Mouse (Mus musculus) kidney, embryonic 16.5 days (tissue): ENCODE results near the gene Igll1. TPM values are rescaled to one million over a fixed set of nuclear protein-coding genes. Genes with fewer than 3 reads are reported as not detected.
A peak's percentile ranks its signal among the peaks of the same experiment; 100 is the strongest.

Experiments
- ATAC-seq: fragments of 200-750 bp; cut with Nextera tagmentation; 2 replicates; pipeline ENCODE4 v1.8.0; 2017; ENCODE audit warnings: moderate TSS enrichment; ENCODE audit not compliant: low FRiP score, low TSS enrichment
- H3K27ac ChIP-seq: fragments of 300-500 bp; sonication (generic); 2 replicates; pipeline ENCODE4 v1.5.1; 2014; ENCODE audit warnings: low read length
- H3K27me3 ChIP-seq: fragments of 300-500 bp; sonication (generic); 2 replicates; pipeline ENCODE4 v1.6.1; 2014; ENCODE audit warnings: low read length, control low read depth, mixed read lengths; ENCODE audit not compliant: insufficient read depth
- H3K36me3 ChIP-seq: fragments of 300-500 bp; sonication (generic); 2 replicates; pipeline ENCODE4 v1.6.1; 2014; ENCODE audit warnings: low read length, control low read depth, mixed read lengths; ENCODE audit not compliant: insufficient read depth
- H3K4me1 ChIP-seq: fragments of 300-500 bp; sonication (generic); 2 replicates; pipeline ENCODE4 v1.6.1; 2014; ENCODE audit warnings: low read length, control low read depth, mixed read lengths; ENCODE audit not compliant: insufficient read depth
- H3K4me2 ChIP-seq: fragments of 300-500 bp; sonication (generic); replicated peaks from 2 replicates; pipeline ENCODE4 v1.6.1; 2014; ENCODE audit warnings: low read depth, low read length
- H3K4me3 ChIP-seq: fragments of 300-500 bp; sonication (generic); 2 replicates; pipeline ENCODE4 v1.5.1; 2014; ENCODE audit warnings: mild to moderate bottlenecking, low read length
- H3K9ac ChIP-seq: fragments of 300-500 bp; sonication (generic); replicated peaks from 2 replicates; pipeline ENCODE4 v1.6.1; 2014; ENCODE audit warnings: low read length
- H3K9me3 ChIP-seq: fragments of 300-500 bp; sonication (generic); 2 replicates; pipeline ENCODE4 v1.6.1; 2016; ENCODE audit warnings: low read length, control low read depth
- WGBS: fragments of 180-500 bp; shearing (Covaris S2); extraction: QIAGEN DNeasy Blood & Tissue Kit; methylation state at CpG from one replicate; pipeline ENCODE4 v1.1.7; 2014; 5-methylcytosine and 5-hydroxymethylcytosine counted together
- polyA plus RNA-seq: library from polyadenylated mRNA; unstranded; fragments of >200 nt; fragmentation: Nextera tagmentation; extraction: Ambion mirVana; gene quantifications from 2 replicates; pipeline ENCODE4 v1.2.1, GENCODE M21; 2015

Igll1 gene
- polyA plus RNA-seq, 1 experiment from 2014 or later, result 0.46 TPM

GRCm38 (mm10) chr16:16892366-16892765, 28.6 kb upstream of the Igll1 start:
- ATAC-seq, result no peak
- no peak overlapping the region for H3K4me3 ChIP-seq
- peaks cover 60% of the 10 kb centered on the region for H3K36me3 ChIP-seq
- H3K4me2 ChIP-seq, result no peak overlapping the region
- H3K4me1 ChIP-seq, result peaks cover 6% of the 10 kb centered on the region
- no peaks in the 10 kb centered on the region for H3K9me3 ChIP-seq
- 93% methylated on average over 7 of the region's 7 CpGs for WGBS
- no peaks in the 10 kb centered on the region for H3K27me3 ChIP-seq
- H3K9ac ChIP-seq, result no peak overlapping the region
- H3K27ac ChIP-seq, result no peak overlapping the region

DNA sequence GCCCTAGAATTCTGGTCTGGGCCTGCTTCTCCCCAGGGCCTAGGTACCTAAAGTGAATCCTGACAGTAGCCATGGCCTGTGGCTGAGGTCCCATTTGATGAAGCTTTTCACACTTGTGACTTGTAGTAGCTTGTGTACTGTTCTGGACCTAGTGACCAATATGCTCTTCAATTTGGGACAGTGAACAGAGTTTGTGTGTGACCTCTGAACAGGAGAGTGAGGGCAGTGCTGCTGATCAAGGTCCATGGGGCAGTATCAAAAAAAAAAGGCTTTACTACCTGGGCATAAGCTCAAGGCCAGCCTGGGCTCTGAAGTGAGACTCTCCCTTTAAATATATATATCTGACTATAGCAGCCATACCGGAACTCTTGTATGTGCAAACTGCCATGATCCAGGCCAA, 24.6 kb upstream of the Igll1 start:
- 100% methylated on average over 1 of the region's 1 CpGs for WGBS
- Histone ChIP-seq H3K27ac (no peak overlapping the region), H3K9ac (no peak overlapping the region), H3K4me3 (no peak overlapping the region), H3K4me2 (no peak overlapping the region), H3K36me3 (peaks cover 98% of the 10 kb centered on the region), H3K9me3 (no peaks in the 10 kb centered on the region), H3K4me1 (no peaks in the 10 kb centered on the region), H3K27me3 (no peaks in the 10 kb centered on the region)
- no peak for ATAC-seq

- no peaks in the 10 kb centered on the region for H3K9me3 ChIP-seq
- no peaks in the 10 kb centered on the region for H3K27me3 ChIP-seq
- ATAC-seq, result no peak
- no peak overlapping the region for H3K4me3 ChIP-seq
- no peak overlapping the region for H3K9ac ChIP-seq
- 90% methylated on average over 5 of the region's 5 CpGs for WGBS
- H3K4me2 ChIP-seq, result no peak overlapping the region
- no peaks in the 10 kb centered on the region for H3K4me1 ChIP-seq
- no peak overlapping the region for H3K27ac ChIP-seq
- H3K36me3 ChIP-seq, result peaks cover 81% of the 10 kb centered on the region
These were observed 15.2 kb upstream of the Igll1 start for GRCm38 (mm10) chr16:16879025-16879424.

DNA sequence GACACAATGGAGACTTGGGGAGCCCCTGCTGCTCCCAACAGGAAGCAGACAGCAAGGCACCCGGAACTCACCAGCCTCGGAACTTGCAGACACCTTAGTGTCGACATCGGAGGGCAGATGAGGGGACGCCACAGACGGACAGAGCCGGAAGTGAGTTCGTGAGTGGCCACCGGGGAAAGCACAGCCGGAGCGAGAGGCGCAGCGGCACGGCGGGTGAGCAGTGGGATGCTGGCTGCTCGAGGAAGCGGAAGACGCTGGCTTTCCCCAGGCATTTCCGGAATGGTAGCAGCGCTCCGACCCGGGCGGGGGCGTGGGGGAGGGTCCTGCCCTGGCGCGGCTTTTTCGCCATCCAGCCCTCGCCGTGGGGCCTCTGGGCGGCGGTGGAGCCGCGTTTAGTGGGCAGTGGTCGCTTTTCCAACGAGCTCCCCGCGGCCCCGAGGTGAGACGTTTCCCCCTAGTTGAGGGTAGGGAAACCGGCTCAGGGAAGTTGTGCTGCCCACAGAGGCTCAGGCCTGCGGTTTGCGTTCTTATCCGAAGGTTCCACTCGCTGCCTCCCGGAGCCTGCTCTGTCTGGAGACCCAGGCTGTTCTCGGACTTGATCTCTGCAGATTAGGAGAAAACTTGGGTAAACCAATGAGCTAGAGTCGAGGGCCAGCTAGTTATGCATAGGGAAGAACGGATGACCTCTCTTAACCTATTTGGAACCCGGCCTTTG, 7.0 kb upstream of the Igll1 start, which contains the start of the genes Top3b and Vpreb1:
Gene Top3b (plus strand): TSS at position 120 of the 715 bp plus-strand sequence.
Gene Vpreb1 (minus strand): TSS at position 227 of the 715 bp plus-strand sequence.
- peaks cover 6% of the 10 kb centered on the region for H3K4me1 ChIP-seq
- under 1% methylated on average over 49 of the region's 49 CpGs for WGBS
- H3K36me3 ChIP-seq, result peaks cover 6% of the 10 kb centered on the region
- H3K4me2 ChIP-seq, result peak within 1 kb of the TSS; percentile 65
- peak within 1 kb of the TSS; percentile 72 for H3K4me3 ChIP-seq
- peak within 1 kb of the TSS; percentile 96 for H3K27ac ChIP-seq
- no peaks in the 10 kb centered on the region for H3K27me3 ChIP-seq
- ATAC-seq, result peak; percentile 98
- peak within 1 kb of the TSS; percentile 84 for H3K9ac ChIP-seq
- H3K9me3 ChIP-seq, result no peaks in the 10 kb centered on the region

GRCm38 (mm10) chr16:16870241-16870616, 6.4 kb upstream of the Igll1 start:
- H3K4me3 ChIP-seq, result peak overlapping the region; percentile 72
- ATAC-seq, result peak; percentile 11
- peak overlapping the region; percentile 96 for H3K27ac ChIP-seq
- peak overlapping the region; percentile 84; the same call in 1 of the 2 replicates for H3K9ac ChIP-seq
- WGBS, result 36% methylated on average over 7 of the region's 7 CpGs
- H3K27me3 ChIP-seq, result no peaks in the 10 kb centered on the region
- H3K36me3 ChIP-seq, result peaks cover 4% of the 10 kb centered on the region
- peak overlapping the region; percentile 65 for H3K4me2 ChIP-seq
- no peaks in the 10 kb centered on the region for H3K9me3 ChIP-seq
- H3K4me1 ChIP-seq, result peaks cover 6% of the 10 kb centered on the region

GRCm38 (mm10) chr16:16865696-16866561, 2.1 kb upstream of the Igll1 start:
- peak overlapping the region; percentile 41; the same call in 1 of the 2 replicates for H3K27ac ChIP-seq

GRCm38 (mm10) chr16:16865217-16865616, 1.4 kb upstream of the Igll1 start:
- Histone ChIP-seq H3K4me1 (no peaks in the 10 kb centered on the region; the same call in 1 of the 2 replicates), H3K27ac (no peak overlapping the region), H3K27me3 (no peaks in the 10 kb centered on the region), H3K4me3 (no peak overlapping the region), H3K36me3 (no peaks in the 10 kb centered on the region), H3K4me2 (no peak overlapping the region), H3K9me3 (no peaks in the 10 kb centered on the region), H3K9ac (no peak overlapping the region)
- ATAC-seq, result no peak

More at GRCm38 (mm10) chr16:16865696-16866561, 2.1 kb upstream of the Igll1 start:
- no peak for ATAC-seq
- Histone ChIP-seq H3K9me3 (no peaks in the 10 kb centered on the region), H3K36me3 (no peaks in the 10 kb centered on the region), H3K4me2 (no peak overlapping the region), H3K4me3 (no peak overlapping the region), H3K4me1 (no peaks in the 10 kb centered on the region; the same call in 1 of the 2 replicates), H3K9ac (no peak overlapping the region), H3K27me3 (no peaks in the 10 kb centered on the region)
- 39% methylated on average over 4 of the region's 5 CpGs for WGBS

DNA sequence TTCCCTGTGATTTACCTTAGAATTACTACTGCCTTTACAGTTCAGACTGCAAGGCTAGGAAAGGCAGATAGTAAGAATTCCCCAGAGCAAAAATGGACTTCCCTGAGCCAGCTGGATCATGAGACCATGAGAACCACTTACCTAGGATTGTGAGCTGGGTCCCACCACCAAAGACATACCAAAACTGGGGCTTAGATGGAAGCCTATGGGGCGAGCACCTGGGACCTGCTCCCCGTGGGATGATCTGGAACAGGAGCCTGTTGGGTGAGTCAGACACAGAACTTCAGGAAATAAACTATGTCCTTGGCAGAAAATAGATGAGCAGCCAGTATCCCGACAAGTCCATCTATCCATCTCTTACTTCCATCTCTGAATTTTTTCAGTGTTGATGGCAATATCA, 1.5 kb downstream of the Igll1 start:
- H3K9me3 ChIP-seq, result no peaks in the 10 kb centered on the region
- no peaks in the 10 kb centered on the region for H3K36me3 ChIP-seq
- WGBS, result 88% methylated on average over 3 of the region's 3 CpGs
- no peaks in the 10 kb centered on the region for H3K27me3 ChIP-seq
- H3K9ac ChIP-seq, result no peak overlapping the region
- ATAC-seq, result no peak
- no peaks in the 10 kb centered on the region; the same call in 1 of the 2 replicates for H3K4me1 ChIP-seq
- H3K4me3 ChIP-seq, result no peak overlapping the region
- H3K27ac ChIP-seq, result no peak overlapping the region
- no peak overlapping the region for H3K4me2 ChIP-seq

- no peaks in the 10 kb centered on the region for H3K4me1 ChIP-seq
- H3K4me3 ChIP-seq, result no peak overlapping the region
- no peak overlapping the region for H3K27ac ChIP-seq
- no peak for ATAC-seq
- H3K36me3 ChIP-seq, result no peaks in the 10 kb centered on the region
- H3K4me2 ChIP-seq, result no peak overlapping the region
- 77% methylated on average over 13 of the region's 13 CpGs for WGBS
- H3K27me3 ChIP-seq, result no peaks in the 10 kb centered on the region
- H3K9me3 ChIP-seq, result no peaks in the 10 kb centered on the region
- no peak overlapping the region for H3K9ac ChIP-seq
These were observed 6.9 kb downstream of the Igll1 start for GRCm38 (mm10) chr16:16856731-16857476.
